14 mouse cellular contexts compared by ENCODE assay signal in the genomic region with DNA sequence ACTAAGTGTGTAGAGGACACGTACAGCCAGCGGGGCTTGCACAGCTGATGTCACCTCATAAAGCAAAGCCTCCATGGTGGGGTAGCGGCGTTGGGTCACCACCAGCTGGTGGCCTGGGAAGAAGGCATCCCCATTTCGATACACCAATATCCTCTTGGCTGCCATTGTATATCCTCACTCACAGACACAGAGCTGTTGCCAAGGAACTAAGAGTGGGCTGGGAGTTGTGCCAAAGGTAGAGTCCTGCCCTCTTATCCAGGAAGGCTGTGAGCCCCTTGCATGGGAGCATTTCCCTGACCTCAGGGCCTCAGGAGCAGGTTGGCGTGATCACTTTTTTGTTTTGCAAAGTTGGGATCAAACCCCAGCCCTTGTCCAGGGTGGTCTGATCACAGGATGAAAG. TPM values are rescaled to one million over a fixed set of nuclear protein-coding genes. Genes with fewer than 3 reads are reported as not detected.
A peak's percentile ranks its signal among the peaks of the same experiment; 100 is the strongest.
DNase-seq lines count a peak whose midpoint lies in the region; ATAC-seq lines count a peak whose summit lies in the region.
"Had no signal": no experiment of that assay in that cellular context is flagged by ENCODE, and none has a peak within 500 bp of the region (broad histone marks: within the 10 kb centered on the region; RNA-seq: fewer than 3 reads in every experiment).

A gene (minus strand): TSS at position 165 of the 400 bp plus-strand sequence.

- no peak within 1 kb of the TSS for H3K9ac ChIP-seq in forebrain, embryonic 14.5 days (ENCODE audit: low read length)
- no peak within 1 kb of the TSS for H3K9ac ChIP-seq in forebrain, embryonic 16.5 days (replicated peaks; ENCODE audit: low read depth, low read length)
- no peak within 1 kb of the TSS for H3K9ac ChIP-seq in midbrain, embryonic 14.5 days (replicated peaks; ENCODE audit: low read length)
- 0 out of 2 replicates have a peak within 1 kb of the TSS, but pooled peaks have one; percentile 45 for H3K9ac ChIP-seq in heart, embryonic 16.5 days (ENCODE audit: low read length)
- H3K9ac ChIP-seq: hindbrain, embryonic 15.5 days; limb, embryonic 13.5 days had no signal

- H3K4me3 ChIP-seq in forebrain, embryonic 14.5 days (ENCODE audit: low read depth, low read length): no peak within 1 kb of the TSS
- H3K4me3 ChIP-seq in forebrain, embryonic 16.5 days (replicated peaks; ENCODE audit: low read length): no peak within 1 kb of the TSS
- no peak within 1 kb of the TSS for H3K4me3 ChIP-seq in midbrain, embryonic 14.5 days (replicated peaks; ENCODE audit: low read depth, low read length)
- H3K4me3 ChIP-seq in midbrain, embryonic 10.5 days: no peak within 1 kb of the TSS
- no peak within 1 kb of the TSS for H3K4me3 ChIP-seq in heart, embryonic 16.5 days (ENCODE audit: low read length)
- H3K4me3 ChIP-seq: forebrain, embryonic 10.5 days; hindbrain, embryonic 15.5 days; limb, embryonic 13.5 days had no signal

- H3K9me3 ChIP-seq in forebrain, embryonic 14.5 days (replicated peaks; ENCODE audit: control insufficient read depth, low read length): no peaks in the 10 kb centered on the region
- no peaks in the 10 kb centered on the region for H3K9me3 ChIP-seq in forebrain, embryonic 16.5 days (ENCODE audit: control insufficient read depth, low read length)
- H3K9me3 ChIP-seq in midbrain, embryonic 14.5 days (ENCODE audit: control insufficient read depth, low read length): no peaks in the 10 kb centered on the region
- H3K9me3 ChIP-seq in midbrain, embryonic 10.5 days (replicated peaks): no peaks in the 10 kb centered on the region
- no peaks in the 10 kb centered on the region for H3K9me3 ChIP-seq in heart, embryonic 16.5 days (replicated peaks; ENCODE audit: control insufficient read depth, low read length)
- H3K9me3 ChIP-seq: forebrain, embryonic 10.5 days; hindbrain, embryonic 15.5 days; limb, embryonic 13.5 days had no signal

- peaks cover 17% of the 10 kb centered on the region for H3K36me3 ChIP-seq in forebrain, embryonic 14.5 days (ENCODE audit: control insufficient read depth, insufficient read depth, low read length)
- no peaks in the 10 kb centered on the region for H3K36me3 ChIP-seq in forebrain, embryonic 16.5 days (ENCODE audit: control insufficient read depth, insufficient read depth)
- peaks cover 25% of the 10 kb centered on the region for H3K36me3 ChIP-seq in midbrain, embryonic 14.5 days (ENCODE audit: control insufficient read depth, insufficient read depth, low read length)
- peaks cover 34% of the 10 kb centered on the region for H3K36me3 ChIP-seq in midbrain, embryonic 10.5 days
- H3K36me3 ChIP-seq in heart, embryonic 16.5 days (ENCODE audit: control insufficient read depth, insufficient read depth): peaks cover 17% of the 10 kb centered on the region

- peak; percentile 42 for DNase-seq in forebrain, embryonic 14.5 days (ENCODE audit: low spot score)
- DNase-seq in midbrain, embryonic 14.5 days: peak; percentile 30
- DNase-seq in midbrain, embryonic 10.5 days (ENCODE audit: low spot score): no peak
- DNase-seq in lung, postnatal 36 days: peak; percentile 87
- no peak for DNase-seq in gastrocnemius, postnatal 4 days (ENCODE audit: low spot score in 2 of 2)
- no peak for DNase-seq in spleen, adult 18-20 months
- DNase-seq: gastrocnemius, postnatal 10 days; layer of hippocampus, postnatal 36 days; thymus, postnatal 25 days had no signal

- H3K4me2 ChIP-seq in forebrain, embryonic 14.5 days (ENCODE audit: low read length): no peak within 1 kb of the TSS
- H3K4me2 ChIP-seq in forebrain, embryonic 16.5 days (ENCODE audit: low read length): no peak within 1 kb of the TSS
- no peak within 1 kb of the TSS for H3K4me2 ChIP-seq in midbrain, embryonic 14.5 days (ENCODE audit: low read length)
- no peak within 1 kb of the TSS for H3K4me2 ChIP-seq in heart, embryonic 16.5 days (ENCODE audit: low read depth, low read length)
- H3K4me2 ChIP-seq: hindbrain, embryonic 15.5 days; limb, embryonic 13.5 days had no signal

- H3K27ac ChIP-seq in forebrain, embryonic 14.5 days (ENCODE audit: low read depth, low read length): no peak within 1 kb of the TSS
- no peak within 1 kb of the TSS for H3K27ac ChIP-seq in forebrain, embryonic 16.5 days (ENCODE audit: low read length)
- H3K27ac ChIP-seq in midbrain, embryonic 14.5 days (replicated peaks; ENCODE audit: low read depth, low read length): no peak within 1 kb of the TSS
- H3K27ac ChIP-seq in midbrain, embryonic 10.5 days (replicated peaks): no peak within 1 kb of the TSS
- H3K27ac ChIP-seq in heart, embryonic 16.5 days (ENCODE audit: low read length): peak within 1 kb of the TSS; percentile 59
- H3K27ac ChIP-seq: forebrain, embryonic 10.5 days; hindbrain, embryonic 15.5 days; limb, embryonic 13.5 days had no signal

- ATAC-seq in forebrain, embryonic 14.5 days: no peak
- no peak for ATAC-seq in forebrain, embryonic 16.5 days
- no peak for ATAC-seq in midbrain, embryonic 14.5 days (ENCODE audit: low FRiP score, low TSS enrichment)
- ATAC-seq in heart, embryonic 16.5 days (replicated peaks; ENCODE audit: extremely low read depth, insufficient read depth, low FRiP score): no peak

- WGBS in forebrain, embryonic 14.5 days: 72% methylated on average over 6 of the region's 6 CpGs
- WGBS in forebrain, embryonic 16.5 days: 74% methylated on average over 6 of the region's 6 CpGs
- WGBS in midbrain, embryonic 14.5 days: 87% methylated on average over 6 of the region's 6 CpGs
- WGBS in midbrain, embryonic 10.5 days: 87% methylated on average over 6 of the region's 6 CpGs
- WGBS in heart, embryonic 16.5 days: 61% methylated on average over 6 of the region's 6 CpGs

- H3K4me1 ChIP-seq in forebrain, embryonic 14.5 days (ENCODE audit: control insufficient read depth, insufficient read depth, low read length): peaks cover 4% of the 10 kb centered on the region; the same call in 1 of the 2 replicates
- H3K4me1 ChIP-seq in forebrain, embryonic 16.5 days (replicated peaks; ENCODE audit: control insufficient read depth, insufficient read depth, low read length): peaks cover 18% of the 10 kb centered on the region
- peaks cover 8% of the 10 kb centered on the region for H3K4me1 ChIP-seq in midbrain, embryonic 14.5 days (ENCODE audit: control insufficient read depth, insufficient read depth, low read length)
- peaks cover 11% of the 10 kb centered on the region for H3K4me1 ChIP-seq in midbrain, embryonic 10.5 days
- peaks cover 21% of the 10 kb centered on the region for H3K4me1 ChIP-seq in heart, embryonic 16.5 days (ENCODE audit: control insufficient read depth, insufficient read depth, low read length)

- no peaks in the 10 kb centered on the region for H3K27me3 ChIP-seq in forebrain, embryonic 14.5 days (replicated peaks; ENCODE audit: control insufficient read depth, insufficient read depth, low read length)
- no peaks in the 10 kb centered on the region for H3K27me3 ChIP-seq in forebrain, embryonic 16.5 days (replicated peaks; ENCODE audit: control insufficient read depth, insufficient read depth, low read length)
- H3K27me3 ChIP-seq in midbrain, embryonic 14.5 days (ENCODE audit: control insufficient read depth, insufficient read depth, low read length): no peaks in the 10 kb centered on the region
- no peaks in the 10 kb centered on the region for H3K27me3 ChIP-seq in midbrain, embryonic 10.5 days (ENCODE audit: low read depth, poor library complexity, severe bottlenecking)
- no peaks in the 10 kb centered on the region for H3K27me3 ChIP-seq in heart, embryonic 16.5 days (ENCODE audit: control insufficient read depth, insufficient read depth, low read length)
- H3K27me3 ChIP-seq: hindbrain, embryonic 15.5 days; limb, embryonic 13.5 days had no signal

RNA-seq across cellular contexts. Expression of the gene that starts here (rescaled TPM):
- 2.2 and 3.2 TPM in 2 replicates for polyA plus RNA-seq in forebrain, embryonic 14.5 days (2014; fragmentation: Nextera tagmentation; extraction: Ambion mirVana)
- polyA plus RNA-seq in forebrain, embryonic 16.5 days (2015; fragmentation: Nextera tagmentation; extraction: Ambion mirVana): 2.6 and 4.0 TPM in 2 replicates
- polyA plus RNA-seq in midbrain, embryonic 14.5 days (2014; fragmentation: Nextera tagmentation; extraction: Ambion mirVana): 2.9 and 4.4 TPM in 2 replicates
- polyA plus RNA-seq in midbrain, embryonic 10.5 days (2016; fragmentation: Nextera tagmentation; extraction: Ambion mirVana): 2.1 and 2.9 TPM in 2 replicates
- polyA plus RNA-seq in heart, embryonic 16.5 days (2015; fragmentation: Nextera tagmentation; extraction: Ambion mirVana): 1.8 and 2.7 TPM in 2 replicates
- total RNA-seq in gastrocnemius, postnatal 4 days (2021): 1 to 10 TPM; 1.6 to 2.7 TPM

Comparison
In these comparisons a context has a peak if more than half of its experiments do, and no peak if none do; other contexts are left out.
1. DNase-seq: peak in forebrain, embryonic 14.5 days (single experiment), midbrain, embryonic 14.5 days (single experiment) and lung, postnatal 36 days (single experiment); none in midbrain, embryonic 10.5 days (single experiment), gastrocnemius, postnatal 4 days (0 of 2) and spleen, adult 18-20 months (0 of 2).